Mouse (Mus musculus): ENCODE results near the gene Bace2.

Bace2 gene

DNA sequence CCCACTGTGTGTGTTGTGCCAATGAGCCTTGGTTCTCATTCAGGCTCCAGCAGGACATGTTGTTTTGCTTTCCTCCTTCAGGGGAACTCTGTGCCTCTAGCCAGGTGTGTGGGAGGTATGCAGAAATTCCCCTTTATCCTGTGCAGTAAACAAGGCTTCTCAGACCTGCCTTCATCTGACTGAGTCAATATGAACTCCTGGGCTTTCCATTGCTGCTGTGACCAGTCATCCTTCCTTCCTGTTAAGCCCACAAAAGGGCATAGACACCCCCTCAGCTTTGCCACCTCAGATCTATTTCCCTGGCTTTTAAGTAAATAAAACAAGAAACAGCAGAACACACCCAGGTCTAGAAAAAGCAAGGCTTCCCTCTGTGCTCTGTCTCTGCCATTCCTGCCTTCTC is 45.2 kb downstream of the Bace2 start:
- in situ Hi-C loops (cut with MboI) = no loop called here

DNA sequence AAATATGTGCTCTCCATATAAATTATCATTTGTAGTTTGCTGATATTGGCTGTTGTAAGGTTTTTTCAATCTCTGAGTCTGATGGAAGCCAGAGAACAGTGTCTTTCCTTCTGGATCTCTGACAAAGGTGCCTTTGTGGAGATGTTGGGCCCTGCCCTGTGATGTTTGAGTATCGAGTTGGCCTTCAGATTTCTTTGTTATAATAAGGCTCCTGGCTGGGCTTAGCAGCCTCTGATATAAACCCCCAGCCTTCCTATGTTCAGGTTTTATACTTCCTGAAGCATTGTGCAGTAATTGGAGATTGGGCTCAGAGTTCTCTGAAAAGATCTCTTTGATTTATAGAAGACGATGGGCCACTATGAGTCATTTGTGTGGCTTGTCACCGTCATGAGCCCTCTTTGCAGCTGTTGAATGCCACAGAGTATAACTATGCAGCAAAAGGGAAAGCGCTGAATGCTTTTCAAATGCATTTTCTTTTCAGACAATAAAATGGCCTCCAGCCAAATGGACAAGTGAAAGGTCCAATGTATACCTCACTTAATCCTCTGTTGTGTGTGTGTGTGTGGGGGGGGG is 45.8 kb downstream of the Bace2 start:
- in situ Hi-C loops (cut with MboI) = no loop called here

DNA sequence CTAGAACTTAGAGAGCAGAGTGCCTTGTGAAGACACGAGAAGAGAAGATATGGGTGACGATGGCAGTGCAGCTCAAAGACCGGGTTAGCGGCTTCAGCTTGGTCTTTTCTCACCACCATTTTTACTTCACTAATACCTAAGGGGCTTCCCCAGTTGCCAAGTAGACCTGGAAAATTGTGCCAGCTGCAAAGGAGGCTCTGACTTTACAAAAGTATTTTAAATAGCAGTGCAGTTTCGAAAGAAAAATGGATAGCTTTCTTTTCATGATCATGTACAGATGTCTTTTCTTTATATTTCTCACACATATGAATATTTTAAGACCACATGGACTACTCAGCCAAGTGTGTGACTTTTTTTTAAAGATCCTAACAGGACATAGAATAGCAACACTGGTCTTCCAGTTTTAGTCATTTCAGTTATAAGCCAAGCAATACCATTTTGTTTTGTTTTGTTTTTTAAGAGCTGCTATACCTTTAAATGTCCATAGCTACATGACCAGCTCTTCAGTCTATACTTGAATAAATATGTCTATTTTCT is 49.0 kb downstream of the Bace2 start:
- in situ Hi-C loops (cut with MboI) = no loop called here

DNA sequence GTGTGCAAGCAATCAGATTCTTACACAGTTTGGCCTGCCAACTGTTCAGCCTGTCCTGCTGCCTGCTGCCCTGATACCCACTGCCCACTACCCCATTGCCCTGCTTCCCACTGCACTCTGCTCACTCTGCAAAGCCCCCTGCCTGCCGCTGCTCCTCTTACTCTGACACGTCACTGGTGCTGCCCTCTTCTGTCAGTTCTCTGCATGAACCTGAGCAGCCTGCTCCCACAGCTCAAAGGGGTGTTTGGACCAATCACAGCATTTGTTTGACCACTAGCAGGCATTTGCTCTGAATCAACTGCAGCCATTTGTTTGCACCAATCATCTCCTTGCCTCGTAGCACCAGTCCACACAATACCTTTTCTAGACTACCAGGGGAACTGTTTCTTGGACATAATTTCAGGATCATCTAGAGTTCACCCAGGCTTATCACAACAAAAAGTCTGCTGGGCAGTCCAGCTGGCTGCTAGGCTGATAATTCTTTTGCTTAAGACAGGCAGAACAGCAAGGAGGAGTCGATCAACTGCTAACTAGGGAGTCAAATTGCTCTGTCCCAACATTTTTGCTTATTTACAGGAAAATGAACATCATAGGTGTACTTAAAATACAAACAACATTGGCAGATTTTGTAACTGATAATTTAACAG is 61.5 kb downstream of the Bace2 start:
- in situ Hi-C loops (cut with MboI) = no loop called here

DNA sequence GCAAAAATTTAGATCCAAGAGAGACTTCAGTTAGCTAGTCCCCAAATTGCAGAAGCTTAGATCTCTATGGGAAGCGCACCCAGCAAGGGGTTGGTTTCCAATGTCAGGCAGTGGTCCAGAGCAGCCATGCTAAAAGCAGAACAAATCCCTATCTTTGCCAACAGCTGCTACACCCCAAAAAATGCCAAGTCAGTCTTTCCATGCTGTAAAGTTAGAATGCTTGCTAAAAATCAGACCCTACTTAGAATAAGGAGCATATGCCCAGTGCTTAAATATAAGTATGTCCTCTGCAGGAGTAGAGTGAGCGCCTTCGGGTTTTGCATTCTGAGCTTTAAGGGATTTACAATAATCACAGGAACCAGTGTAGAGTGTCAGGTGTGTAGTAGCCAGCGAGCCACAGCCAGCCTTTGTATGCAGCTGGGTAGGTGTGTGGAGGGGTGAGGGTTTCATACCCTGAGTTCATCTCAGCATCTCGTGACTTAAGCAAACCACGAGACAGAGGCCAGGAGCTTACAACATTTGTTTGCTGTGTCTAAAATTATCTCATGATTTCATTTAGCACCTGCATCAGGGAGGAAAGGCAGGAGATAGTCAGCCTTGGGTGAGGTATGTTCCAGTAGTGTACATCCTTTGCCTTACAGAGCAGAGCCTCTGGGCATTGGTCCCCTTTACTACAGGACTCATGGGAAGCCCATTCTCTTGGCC is 62.4 kb downstream of the Bace2 start:
- in situ Hi-C loops (cut with MboI) = no loop called here

DNA sequence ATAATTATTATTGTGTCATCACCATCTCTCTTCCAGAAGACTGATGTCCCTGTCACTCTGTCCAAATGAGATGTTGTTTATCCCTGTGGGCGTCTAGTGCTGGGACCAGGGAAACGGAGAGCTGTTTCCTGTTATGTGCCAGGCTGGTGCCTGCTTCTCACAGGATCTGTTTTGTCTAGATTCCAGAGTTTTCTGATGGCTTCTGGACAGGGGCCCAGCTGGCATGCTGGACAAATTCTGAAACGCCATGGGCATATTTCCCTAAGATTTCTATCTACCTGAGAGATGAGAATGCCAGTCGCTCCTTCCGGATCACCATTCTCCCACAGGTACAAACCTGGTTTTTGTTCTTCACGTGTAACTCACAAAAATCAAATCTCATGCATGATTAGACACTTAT is 65.1 kb downstream of the Bace2 start:
- in situ Hi-C loops (cut with MboI) = no loop called here

DNA sequence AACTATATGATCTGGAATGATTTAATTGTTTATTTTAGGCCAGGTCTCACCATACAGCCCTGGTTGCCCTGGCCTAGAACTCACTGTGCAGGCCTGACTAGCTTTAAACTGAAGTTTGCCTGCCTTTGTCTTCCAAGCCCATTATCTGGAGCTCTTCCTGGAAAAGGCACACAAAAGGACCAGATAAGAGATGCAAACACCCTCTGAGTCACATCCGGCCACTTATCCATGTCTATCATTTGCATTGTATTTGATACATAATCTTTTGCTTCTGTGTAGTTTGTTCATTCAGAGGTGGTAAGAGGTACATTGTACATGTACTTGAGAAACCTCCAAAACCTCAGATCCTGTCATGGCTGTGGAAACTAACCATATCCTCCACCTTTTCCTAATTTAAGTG is 67.1 kb downstream of the Bace2 start:
- in situ Hi-C loops (cut with MboI) = no loop called here

DNA sequence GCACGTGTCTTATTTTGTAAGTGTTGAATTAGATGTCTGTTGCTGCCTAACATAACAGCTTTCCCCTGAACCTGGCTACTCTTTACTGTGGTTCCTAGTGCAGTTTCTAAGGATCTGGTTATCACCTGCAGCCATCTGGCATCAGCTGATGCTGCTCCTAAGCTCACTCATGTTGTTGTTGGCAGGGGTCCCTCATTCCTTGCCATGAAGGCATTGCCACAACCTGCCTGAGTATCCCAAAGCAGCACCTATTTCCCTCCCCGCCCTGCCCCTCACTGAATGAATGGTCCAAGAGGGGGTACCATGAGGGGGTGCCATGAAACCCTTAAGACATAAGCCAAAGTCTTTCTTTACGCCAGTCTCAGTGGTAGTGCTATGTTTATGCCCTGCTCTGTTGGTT is 71.5 kb downstream of the Bace2 start:
- in situ Hi-C loops (cut with MboI) = no loop called here

DNA sequence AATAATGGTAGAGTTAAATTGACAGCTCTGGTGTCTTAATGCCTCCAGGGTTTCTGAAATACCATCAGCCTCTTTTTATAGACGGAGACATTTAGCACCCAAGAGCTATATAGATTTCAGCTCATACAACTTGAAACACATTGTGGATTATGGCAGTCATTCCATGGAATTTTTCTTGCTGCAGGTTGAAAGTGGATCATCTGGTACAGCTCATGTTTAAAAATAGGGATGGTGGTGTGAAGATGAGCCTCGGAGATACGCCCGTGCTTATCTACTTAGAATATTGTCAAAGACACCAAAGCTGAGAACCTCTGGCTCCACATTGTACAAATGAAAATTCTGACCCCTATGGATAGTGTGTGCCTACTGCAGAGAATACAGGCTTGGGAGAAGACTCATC is 73.5 kb downstream of the Bace2 start:
- in situ Hi-C loops (cut with MboI) = no loop called here

DNA sequence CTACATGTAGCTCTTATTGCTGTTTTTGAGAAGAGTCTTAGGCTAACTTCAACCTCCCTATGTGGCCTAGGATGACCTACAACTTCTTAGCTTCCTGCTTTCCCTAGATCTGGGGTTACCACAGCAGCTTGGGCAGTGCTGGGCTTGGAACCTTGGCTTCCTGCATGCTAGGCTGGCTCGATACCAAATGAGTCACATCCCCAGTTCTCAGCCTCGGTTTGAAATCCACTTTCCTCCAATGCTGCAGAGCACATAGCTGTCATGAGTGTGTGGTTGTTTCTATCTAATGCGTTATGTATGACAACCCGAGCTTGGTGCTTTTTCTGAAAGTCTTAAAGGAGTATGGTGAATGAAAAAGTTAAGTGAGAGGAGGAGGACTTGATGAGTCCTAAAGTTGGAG is 74.8 kb downstream of the Bace2 start:
- in situ Hi-C loops (cut with MboI) = no loop called here

DNA sequence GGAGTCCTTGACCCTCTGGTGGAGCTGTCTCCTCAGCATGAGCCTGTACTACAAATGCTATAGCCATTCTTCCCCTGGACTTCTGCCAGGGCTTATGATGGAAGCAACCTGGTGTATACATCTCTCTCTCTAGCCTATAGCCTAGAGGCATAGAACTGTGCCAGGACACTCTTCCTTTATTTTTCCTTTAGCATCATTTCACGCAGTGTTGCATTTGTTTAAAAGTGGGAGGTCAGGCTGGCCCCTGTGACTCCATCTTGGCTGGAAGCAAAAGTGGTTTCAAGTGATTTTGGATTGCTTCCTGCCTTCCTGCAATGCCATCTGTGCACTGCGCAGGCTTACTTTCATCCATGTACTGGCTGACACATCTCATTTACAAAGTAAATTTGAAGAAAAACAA is 77.7 kb downstream of the Bace2 start:
- in situ Hi-C loops (cut with MboI) = no loop called here

DNA sequence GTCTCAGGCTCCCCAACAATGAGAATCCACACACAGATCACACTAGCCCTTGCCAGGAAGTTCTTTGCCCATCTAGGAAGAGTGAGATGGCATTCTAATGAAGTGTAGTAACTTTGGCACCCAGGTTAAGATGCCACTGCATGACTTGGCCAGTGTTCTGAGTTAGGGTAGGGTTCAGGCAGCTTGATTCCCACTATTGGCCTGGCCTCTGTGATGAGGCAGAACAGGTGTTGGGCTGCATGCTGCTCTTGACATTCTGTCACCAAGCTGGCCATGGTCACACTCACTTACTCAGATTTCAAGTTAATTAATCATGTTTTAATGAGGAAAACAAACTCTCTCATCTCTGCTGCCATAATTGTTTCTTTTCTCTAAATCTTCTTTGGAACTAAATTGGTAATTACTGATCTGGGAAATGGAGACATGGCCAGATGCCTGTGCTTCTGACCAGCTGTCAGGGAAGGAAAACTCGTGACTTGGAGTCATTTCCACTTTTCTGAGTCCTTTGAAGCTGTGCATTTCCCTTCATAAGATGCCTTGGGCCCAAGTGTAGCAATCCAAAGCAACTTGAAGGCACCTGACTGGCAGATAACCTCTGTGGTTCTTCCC is 81.0 kb downstream of the Bace2 start:
- in situ Hi-C loops (cut with MboI) = no loop called here

DNA sequence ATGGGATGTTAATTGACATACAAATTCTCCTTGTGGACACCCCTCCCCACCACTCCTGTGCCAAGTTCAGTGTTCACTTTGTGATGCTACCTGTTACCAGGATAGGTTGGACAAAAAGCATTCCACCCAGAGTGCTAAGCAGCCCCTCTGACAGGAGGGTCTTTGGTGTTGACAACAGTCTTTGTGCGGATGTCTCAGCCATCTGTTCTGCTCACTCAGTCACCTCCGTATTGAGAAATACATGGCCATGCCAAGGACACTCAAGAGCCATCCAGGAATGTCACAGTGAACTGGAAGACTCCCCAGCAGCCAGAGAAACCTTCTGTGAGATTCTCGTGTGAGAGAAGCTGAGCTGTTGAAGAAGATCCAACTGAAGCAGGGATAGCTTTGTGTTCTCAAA is 81.6 kb downstream of the Bace2 start:
- in situ Hi-C loops (cut with MboI) = no loop called here

DNA sequence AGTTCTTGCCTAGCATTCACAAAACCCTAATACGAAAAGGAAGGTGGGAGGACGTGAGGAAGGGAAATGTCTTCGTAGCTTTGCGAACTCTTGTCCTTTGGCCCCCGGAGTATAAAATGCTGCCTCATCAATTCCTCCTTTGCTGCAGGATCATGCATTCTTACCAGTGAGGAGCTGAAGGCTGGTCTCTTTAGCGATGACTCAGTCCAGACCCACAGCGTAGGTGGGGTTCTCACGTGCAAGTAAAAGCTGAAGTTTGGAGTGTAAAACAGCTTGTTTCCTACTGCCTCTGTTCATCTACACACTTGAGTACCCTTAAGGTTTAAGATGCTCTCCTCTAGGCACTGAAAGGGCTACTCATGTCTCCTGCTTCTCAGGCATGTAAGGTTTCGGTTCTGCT is 85.4 kb downstream of the Bace2 start:
- in situ Hi-C loops (cut with MboI) = no loop called here

DNA sequence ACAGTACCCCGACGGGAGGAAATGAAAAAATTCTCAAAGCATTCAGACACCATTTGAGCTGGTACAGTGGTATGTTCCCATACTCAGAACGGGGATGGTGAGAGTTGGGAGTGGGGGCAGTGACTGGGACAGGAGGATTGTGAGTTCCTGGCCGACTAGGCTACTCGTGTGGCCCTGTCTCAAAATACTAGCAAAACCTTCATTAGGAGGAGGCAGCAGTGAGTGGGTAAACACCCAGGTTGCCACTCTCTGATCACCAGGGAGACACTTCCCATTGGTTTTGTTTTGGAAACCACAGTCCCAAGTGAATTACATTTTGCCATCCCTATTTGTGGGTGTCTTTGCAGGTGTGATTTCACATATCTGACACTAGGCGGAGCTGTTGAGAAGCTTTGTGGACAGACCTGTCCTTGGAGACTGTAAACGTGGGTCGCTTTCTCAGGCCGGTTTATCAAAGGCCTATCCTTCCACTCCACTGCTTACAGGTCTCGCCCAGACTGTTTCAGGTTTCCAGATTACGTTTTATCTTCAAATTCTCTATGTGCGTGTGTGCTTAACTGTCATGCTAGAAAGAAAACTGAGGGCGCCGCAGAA is 87.2 kb downstream of the Bace2 start:
- in situ Hi-C loops (cut with MboI) = no loop called here

DNA sequence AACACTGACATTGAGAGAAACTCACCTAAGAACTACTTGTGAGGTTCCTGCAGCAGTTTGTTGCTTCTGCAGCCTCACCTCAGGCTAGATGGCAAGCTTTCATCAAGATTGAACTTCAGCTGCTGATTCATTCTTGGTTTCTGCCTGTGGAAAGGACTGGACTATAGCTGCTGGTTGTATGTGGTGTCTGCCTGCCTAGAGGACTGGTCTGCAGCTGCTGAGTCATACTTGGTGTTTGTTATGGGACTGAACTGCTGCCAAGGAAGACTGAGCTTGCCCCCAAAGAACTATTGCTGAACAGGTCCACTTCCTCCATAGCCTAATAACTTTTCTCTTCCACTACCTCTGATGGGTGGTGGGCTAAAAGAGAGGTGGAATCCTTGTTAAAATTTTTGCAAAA is 90.8 kb downstream of the Bace2 start:
- in situ Hi-C loops (cut with MboI) = no loop called here

DNA sequence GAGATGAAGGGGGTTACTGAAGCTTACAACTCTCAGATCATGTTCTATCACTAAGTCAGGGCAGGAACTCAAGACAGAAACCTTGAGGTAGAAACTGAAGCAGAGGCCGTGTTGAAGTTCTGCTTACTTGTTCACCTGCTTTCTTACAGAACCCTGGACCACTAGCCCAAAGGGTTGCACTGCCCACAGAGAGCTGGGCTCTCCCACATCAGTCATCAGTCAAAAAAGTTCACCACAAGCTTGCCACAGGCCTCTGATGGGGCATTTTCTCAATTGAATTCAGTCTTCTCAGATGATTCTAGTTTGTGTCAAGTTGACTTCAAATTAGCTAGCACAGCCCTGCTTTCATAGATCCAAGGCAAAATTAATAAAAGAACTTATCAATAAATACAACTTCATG is 103.3 kb downstream of the Bace2 start:
- in situ Hi-C loops (cut with MboI) = no loop called here

DNA sequence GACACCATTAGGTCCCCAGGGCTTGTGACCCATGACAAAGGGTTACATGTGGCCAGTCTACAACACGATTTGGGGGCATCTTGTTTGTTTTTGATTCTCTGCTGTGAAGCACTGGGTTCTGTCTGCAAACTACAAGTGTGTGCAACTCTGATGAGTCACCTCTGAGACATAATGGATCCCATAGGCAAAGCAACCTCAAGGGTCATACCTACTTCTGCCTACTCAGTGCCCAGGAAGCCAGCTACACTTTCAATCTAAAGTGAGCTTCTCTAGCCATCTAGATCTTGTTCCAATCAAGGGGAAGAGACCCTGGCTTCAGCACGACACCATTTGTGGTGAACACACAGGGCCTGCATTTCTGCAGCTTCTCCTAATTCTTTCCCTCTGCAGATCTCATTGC is 104.7 kb downstream of the Bace2 start:
- in situ Hi-C loops (cut with MboI) = no loop called here

DNA sequence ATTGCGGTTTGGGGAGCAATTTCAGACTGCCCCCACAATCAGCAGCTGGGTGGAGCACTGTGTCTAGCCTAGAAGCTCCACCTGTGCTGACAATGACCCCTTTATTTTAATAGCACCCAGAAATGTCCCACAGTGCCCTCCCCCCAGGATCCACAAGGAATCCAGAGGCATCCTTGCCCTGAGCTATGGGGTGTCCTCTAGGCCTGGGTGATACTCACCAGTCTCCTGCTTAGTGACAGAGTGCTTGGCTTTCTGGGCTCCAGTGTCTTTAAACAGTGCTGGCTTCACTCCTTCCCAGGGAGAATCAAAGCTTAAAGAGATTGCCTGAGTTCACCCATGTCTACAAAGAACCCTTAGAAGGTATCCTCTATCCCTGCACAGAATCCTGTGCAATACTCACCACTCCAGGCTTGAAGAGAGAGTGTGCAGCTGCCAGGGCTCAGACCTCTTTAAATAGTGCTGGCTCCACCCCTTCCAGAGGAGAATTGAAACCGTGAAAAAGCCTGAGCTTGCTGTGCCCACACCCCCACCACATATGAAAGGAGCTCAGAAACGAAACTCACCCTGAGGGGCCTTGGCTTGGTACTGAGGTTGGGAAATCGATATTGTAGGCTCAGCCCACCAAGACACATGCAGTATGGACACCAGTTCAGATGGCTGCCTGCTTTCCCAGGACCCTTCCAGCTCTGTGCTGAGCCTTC is 106.1 kb downstream of the Bace2 start, which contains the start of gene Mx1:
Gene Mx1 (minus strand): TSS at position 427 of the 701 bp plus-strand sequence.
- in situ Hi-C loops (cut with MboI) = no loop called here

DNA sequence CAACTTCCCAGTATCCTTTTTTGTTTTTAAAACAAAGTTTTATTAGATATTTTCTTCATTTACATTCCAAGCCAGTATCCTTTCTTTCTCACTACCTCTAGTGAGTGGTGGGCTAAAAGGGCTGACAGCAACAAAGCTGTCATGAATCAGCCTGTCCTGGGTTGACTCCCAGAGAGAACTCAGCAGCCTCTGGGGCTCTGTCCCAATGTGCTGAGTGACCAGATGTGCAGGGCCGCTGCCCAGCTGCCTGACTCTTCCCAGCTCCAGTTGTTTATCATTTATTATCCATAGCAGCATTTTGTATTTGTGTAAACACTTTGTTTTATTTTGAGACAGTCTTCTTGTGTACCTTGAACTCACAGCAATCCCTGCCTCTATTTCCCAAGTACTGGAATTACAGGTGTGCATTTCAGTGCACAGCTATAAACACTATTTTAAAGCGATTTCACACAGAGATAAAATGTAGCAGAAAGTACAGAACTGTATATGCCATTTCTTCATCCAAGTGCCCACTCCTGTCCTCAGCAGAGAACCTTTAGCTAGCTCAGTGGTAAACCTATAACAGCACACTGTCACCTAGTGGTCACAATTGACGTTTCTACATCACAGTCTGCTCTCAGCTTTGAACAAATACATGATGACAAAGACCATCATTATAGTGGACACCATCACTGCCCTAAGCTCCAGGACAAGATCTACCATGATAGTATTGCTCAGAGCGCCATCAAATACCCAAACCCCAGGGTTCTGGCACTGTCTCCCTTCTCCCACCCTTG is 109.8 kb downstream of the Bace2 start:
- in situ Hi-C loops (cut with MboI) = no loop called here

DNA sequence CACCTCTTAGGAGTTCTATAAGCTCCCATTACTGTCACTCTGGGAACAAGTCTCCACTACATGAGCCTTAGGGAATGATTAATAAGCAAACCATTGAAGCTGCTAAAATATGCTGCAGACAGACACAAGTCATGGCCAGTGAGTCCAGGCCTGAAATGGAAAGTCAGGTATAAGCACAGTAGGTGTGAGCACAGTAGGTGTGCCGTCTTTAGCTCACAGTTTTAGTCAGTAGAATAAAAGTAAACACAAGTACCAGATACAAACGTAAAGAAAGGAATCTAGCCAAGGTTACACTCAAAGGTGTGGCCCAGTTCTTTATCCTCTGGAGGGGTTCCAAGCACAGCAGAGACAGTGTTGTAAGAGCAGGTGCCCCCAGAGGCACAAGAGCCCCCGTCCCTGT is 110.9 kb downstream of the Bace2 start:
- in situ Hi-C loops (cut with MboI) = no loop called here
